Mouse (Mus musculus): ENCODE data around the gene Trappc11. TPM values are rescaled to one million over a fixed set of nuclear protein-coding genes. Genes with fewer than 3 reads are reported as not detected.

Gene Trappc11
- 40.8 and 43.5 TPM in 2 replicates for polyA plus RNA-seq (2012; rRNA removed)

DNA sequence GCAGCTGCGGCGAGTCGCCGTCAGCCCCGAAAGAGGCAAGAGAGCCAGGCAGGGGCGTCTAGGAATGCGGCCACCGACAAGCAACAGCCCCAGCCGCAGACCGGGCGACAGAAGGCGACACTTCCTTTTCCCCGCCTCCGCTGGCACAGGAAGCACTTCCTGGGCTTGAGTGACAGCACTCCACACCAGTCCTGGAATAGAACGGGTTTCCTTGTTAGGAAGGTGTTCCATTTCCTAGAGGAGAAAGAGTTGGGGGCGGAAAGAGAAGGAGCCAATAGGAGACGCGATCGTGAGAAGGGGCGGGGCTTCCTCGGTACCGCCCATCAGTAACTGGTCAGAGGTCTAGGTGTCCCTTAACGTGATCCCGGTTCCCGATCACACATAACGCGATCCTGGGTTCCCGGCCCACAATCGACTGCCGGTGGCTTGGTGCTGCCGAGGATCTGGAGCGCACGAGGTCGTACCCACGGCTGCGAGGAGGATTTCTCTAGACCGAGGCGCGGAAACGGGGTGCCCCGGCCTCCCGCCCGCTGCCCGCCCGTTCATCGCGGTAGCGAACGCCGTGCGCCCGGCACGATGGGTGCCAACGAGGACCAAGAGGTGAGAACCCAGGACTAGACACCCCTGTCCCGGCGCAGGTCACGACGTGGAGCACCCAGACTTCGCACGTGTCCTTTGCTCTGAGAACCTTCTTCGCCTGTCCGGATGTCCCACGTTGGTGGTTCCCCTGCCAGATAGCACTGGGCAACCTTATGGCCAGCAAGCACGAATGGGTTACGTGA lies at the start of gene Trappc11, which contains the start of gene Rwdd4a:
Gene Trappc11, minus strand, starts transcription at position 127 of the 782 bp plus-strand sequence.
Gene Rwdd4a, plus strand, starts transcription at position 321 of the 782 bp plus-strand sequence.
- DNase-seq (ENCODE audit: extremely low spot score in 1 of 2, low spot score in 1 of 2), result peak; percentile 98 to 99

- no peak for DNase-seq (ENCODE audit: extremely low spot score in 1 of 2, low spot score in 1 of 2)
Measured at GRCm38 (mm10) chr8:47581454-47581853, 48.2 kb upstream of the Trappc11 start.

DNA sequence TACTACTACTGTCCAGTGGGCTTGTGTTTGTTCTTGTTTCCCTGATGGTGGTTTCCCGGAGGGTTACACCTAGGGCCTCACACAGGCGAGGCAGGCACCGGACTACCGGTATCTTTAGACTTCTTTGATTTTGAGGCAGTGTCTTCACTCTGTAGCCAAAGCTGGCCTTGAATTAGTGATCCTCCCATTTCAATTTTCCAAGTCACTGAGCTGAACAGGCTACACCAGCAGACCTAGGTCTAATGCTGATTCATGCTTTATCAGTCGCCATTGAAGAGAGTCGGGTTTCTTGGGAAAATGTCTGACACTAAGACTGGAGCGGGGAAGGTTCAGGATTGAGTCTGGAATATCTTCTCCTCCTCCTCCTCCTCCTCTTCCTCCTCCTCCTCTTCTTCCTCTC lies 40.2 kb upstream of the Trappc11 start:
- no peak for DNase-seq (ENCODE audit: extremely low spot score in 1 of 2, low spot score in 1 of 2)

- DNase-seq (ENCODE audit: extremely low spot score in 1 of 2, low spot score in 1 of 2), result no peak
Measured at GRCm38 (mm10) chr8:47570161-47570560, 36.9 kb upstream of the Trappc11 start.

GRCm38 (mm10) chr8:47568098-47568497 lies 34.8 kb upstream of the Trappc11 start:
- DNase-seq (ENCODE audit: extremely low spot score in 1 of 2, low spot score in 1 of 2), result no peak

DNA sequence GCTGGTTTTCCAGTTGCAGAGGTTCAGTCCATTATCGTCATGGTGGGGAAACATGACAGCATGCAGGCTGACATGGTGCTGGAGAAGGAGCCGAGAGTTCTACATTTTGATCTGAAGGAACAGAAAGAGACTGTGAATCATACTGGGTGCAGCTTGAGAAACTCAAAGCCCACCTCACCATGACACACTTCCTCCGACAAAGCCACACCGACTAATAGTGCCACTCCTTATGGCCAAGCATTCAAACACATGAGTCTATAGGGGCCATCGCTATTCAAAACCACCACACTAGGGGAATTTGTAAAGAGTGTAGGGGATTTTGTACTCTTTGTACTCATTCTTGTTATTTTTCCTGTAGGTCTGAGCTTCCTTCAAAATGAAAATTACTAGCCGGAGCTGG lies 33.3 kb upstream of the Trappc11 start:
- DNase-seq (ENCODE audit: extremely low spot score in 1 of 2, low spot score in 1 of 2), result no peak

GRCm38 (mm10) chr8:47560801-47561200 lies 27.5 kb upstream of the Trappc11 start:
- peak in 1 of 2 experiments; percentile 37 for DNase-seq (ENCODE audit: extremely low spot score in 1 of 2, low spot score in 1 of 2)

DNA sequence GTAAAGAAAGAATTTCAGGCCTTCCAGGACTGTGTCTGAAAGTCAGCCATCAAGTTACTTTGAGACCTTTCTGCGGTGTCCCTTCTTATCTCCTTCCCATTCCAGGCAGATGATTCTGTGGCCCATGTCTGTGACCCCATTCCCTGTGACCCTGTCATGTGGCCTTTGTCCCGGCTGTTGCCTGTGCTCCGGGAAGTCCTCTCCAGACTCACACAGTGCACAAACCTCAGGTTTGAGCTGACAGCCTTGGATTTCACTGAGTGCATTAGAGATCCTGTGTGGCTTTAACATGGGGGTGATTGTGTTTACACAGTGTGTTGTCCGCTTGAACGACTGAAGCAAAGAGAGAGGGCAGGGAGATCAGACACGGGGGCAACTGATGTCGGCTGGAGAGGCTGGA lies 25.0 kb upstream of the Trappc11 start:
- DNase-seq (ENCODE audit: extremely low spot score in 1 of 2, low spot score in 1 of 2), result no peak

- DNase-seq (ENCODE audit: extremely low spot score in 1 of 2, low spot score in 1 of 2), result no peak
Measured at GRCm38 (mm10) chr8:47556446-47556845, 23.2 kb upstream of the Trappc11 start.

DNA sequence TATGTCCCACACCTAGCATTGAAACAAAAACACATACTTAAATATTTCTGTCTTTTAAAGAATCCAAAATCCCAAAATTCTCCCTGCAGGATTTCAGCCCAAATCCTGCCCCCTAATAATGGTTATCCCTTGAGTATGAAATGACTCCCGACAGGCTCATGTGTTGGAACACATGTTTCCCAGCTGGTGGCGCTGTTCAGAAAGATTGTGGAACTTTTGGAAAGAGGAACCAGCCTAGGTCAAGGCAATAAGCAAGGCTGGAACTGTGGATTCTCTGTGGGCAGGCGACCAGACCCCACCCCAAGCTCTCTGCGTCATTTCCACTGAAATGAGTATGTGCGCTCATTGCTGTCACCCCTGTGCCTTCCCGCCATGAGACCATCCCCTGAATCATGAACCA lies 20.3 kb upstream of the Trappc11 start:
- DNase-seq (ENCODE audit: extremely low spot score in 1 of 2, low spot score in 1 of 2), result no peak

DNA sequence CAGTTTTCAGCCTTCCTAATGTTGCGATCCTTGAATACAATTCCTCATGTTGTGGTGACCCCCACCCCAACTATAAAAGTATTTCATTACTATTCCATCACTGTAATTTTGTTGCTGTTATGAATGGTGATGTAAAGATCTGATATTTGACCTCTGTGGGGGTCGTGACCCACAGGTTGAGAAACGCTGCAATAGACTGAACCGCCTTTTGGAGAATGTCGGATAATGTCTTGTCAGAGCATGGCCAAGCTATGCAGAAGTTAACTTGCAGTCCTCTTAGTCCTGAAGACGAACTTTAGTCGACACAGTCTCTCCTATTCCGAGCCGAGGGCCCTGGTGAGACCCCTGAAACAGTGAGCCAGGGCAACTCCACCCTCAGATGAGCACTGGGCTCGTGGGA lies 13.8 kb upstream of the Trappc11 start:
- DNase-seq (ENCODE audit: extremely low spot score in 1 of 2, low spot score in 1 of 2), result no peak

- DNase-seq (ENCODE audit: extremely low spot score in 1 of 2, low spot score in 1 of 2), result no peak
Measured at GRCm38 (mm10) chr8:47544094-47544493, 10.8 kb upstream of the Trappc11 start.

DNA sequence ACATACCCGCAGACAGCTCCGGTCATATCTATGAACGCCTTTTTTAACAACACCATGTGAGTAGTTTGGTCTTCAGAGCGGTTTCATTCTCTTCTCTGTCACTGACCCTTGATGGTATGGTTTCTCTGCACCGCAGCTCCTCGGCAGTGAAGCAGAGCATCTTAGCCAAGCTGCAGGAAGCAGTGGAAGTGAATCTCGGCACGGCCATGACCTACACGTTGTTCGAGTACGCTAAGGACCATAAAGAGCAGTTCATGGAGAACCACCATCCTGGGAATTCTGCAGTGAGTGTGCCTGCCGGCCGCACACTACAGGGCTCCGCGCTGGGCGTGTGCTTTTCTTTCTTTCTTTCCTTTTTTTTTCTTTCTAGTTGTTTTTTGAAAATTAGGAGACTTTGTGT lies 9.5 kb upstream of the Trappc11 start:
- no peak for DNase-seq (ENCODE audit: extremely low spot score in 1 of 2, low spot score in 1 of 2)

DNA sequence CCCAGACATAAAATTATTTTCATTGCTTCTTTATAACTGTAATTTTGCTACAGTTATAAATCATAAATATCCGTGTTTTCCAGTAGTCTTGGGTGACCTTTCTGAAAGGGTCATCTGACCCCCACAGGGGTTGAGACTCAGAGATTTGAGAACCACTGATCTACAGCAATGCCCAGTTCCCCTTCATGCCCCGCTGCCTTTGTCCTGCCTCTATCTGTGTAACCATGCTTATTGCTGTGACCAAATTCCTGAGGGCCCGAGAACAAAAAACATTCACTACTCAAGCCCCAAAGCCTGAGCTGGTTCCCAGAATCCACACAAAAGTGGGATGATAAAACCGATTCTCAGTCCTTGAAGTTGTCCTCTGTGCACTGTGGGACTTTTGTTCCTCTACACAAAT lies 5.1 kb upstream of the Trappc11 start:
- no peak for DNase-seq (ENCODE audit: extremely low spot score in 1 of 2, low spot score in 1 of 2)

DNA sequence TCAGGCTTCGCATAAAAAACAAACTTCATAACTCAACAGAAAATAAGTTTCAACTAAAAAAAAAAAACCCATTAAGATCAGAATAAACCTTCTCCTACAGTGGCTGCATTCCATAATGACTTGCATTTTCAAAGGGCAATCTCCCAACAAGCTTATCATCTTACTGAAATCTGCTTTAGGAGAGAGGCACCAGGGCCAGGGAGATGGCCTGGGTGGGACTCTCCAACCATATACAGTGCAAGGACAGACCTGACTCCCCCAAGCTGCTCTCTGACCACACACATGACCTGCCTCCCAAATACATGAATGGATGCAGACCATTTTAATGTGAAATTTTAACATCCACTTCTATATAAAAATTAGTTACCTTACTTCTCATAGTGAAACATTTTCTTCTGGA lies 5.2 kb downstream of the Trappc11 start:
- no peak for DNase-seq (ENCODE audit: extremely low spot score in 1 of 2, low spot score in 1 of 2)

DNA sequence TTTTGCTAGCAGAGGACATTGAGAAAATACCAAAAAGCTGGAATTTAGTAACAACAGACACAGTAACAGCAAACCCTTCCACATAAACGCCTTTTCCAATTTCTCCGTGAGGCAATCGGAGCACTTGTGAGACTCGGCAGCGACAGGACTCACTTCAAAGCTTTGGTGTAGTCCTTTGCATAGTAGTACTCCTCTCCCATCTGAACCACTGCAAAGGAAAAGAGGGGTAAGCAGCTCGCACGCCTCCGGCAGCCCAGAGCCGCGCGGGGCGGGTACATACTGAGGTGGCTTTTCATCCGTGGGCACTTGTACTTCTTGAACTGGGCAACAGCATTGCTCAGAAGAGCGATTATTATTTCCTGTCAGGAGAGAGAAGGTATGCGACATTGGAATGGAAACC lies 19.7 kb downstream of the Trappc11 start:
- DNase-seq (ENCODE audit: extremely low spot score in 1 of 2, low spot score in 1 of 2), result no peak

DNA sequence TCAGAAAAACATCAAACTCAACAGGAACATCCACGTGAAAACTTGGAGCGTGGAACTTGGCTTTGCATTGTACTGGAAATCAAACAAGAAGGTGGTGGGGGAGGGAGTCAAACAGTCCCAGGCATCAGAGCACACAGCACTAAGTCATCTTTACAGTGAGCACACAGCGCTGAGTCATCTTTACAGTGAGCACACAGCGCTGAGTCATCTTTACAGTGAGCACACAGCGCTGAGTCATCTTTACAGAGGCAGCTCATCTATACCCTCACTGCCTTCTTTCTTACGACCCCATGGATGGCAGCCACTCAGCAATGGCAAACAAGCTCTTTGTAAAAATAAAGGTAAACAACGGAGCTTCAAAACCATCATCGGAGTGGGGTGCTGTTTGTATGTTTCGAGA lies 22.3 kb downstream of the Trappc11 start:
- DNase-seq (ENCODE audit: extremely low spot score in 1 of 2, low spot score in 1 of 2), result no peak

- DNase-seq (ENCODE audit: extremely low spot score in 1 of 2, low spot score in 1 of 2), result no peak
Measured at GRCm38 (mm10) chr8:47505431-47505830, 27.8 kb downstream of the Trappc11 start.

- no peak for DNase-seq (ENCODE audit: extremely low spot score in 1 of 2, low spot score in 1 of 2)
Measured at GRCm38 (mm10) chr8:47502546-47502945, 30.7 kb downstream of the Trappc11 start.

DNA sequence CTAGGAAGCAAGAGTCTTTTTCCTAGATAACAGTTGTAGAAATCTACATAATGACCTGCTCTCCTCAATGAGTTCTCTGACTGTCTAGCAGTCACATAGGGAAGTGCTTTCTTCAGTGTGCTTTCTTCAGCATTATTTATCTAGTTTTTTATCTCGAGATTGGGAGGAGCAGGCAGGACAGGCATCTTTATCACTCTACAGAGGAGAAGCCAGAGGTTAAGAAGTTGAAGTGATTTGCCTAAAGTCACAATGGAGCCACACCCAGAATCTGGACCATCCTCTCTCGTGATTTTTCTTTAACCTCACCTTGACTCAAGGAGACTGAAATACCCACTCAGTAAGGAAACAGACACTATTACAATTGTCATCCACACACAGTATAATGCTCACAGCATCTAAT lies 31.3 kb downstream of the Trappc11 start:
- no peak for DNase-seq (ENCODE audit: extremely low spot score in 1 of 2, low spot score in 1 of 2)

GRCm38 (mm10) chr8:47495428-47495827 lies 37.8 kb downstream of the Trappc11 start:
- DNase-seq (ENCODE audit: extremely low spot score in 1 of 2, low spot score in 1 of 2), result no peak

DNA sequence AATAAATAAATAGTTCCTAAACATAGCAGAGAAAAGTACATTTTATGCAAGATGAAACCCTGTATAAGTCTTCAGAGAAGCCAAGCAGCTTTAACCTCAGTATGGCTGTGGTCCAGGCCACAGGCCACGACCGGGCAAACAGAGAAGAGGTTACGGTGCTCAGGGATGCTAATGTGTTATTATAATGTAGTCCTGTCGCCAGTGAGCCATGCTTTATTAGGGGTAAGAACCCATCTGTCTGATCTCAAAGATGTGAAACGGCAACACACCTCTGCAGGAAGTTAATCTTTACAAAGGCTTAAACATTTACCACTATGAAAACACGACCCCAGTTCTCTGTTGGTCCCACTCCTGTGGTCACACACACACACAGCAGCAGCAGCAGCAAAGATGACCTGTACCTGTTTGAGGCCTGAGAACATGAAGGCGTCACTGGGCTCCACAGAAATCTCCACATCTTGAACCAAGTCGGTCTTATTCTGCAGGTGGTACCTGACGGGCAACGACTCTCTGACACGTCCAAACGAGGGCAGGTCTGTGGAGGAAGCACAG lies 38.6 kb downstream of the Trappc11 start:
- no peak for DNase-seq (ENCODE audit: extremely low spot score in 1 of 2, low spot score in 1 of 2)

All from frontal cortex, adult 2 months (tissue).